In the genomic region with DNA sequence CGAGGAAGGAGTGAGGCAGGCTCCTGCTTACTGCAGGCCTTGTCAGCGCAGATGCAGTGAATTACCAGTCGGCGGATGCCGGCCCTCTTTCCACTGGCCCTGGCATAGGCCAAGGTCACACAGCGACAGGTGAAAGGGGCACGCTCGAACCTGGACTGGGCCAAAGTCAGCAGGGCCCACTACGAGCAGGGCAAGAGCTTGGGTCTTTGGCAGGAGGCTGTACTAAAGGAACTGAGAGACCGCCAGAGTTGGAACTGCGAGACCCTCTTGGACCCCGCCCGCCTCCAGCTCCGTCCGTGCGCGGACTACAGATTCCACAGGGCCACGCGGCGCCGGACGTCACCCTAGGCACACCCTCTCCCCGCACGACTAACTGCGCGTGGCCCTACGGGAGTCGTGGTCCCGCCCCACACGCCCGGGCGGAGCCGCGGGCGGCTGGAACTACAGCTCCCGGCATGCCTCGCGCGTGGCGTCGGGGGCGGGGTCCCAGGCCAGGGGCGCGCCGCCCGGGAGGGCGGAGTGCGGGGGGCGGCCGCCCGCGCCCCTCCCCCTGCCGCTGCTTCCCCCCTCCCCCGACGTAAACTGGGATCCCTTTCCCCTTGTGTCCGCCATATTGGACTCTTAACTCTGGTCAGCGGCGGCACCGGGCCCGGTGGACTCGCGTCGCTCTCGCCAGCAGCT, we compare ENCODE assay signal across 8 mouse cellular contexts. TPM values are rescaled to one million over a fixed set of nuclear protein-coding genes. Genes with fewer than 3 reads are reported as not detected.
DNase-seq lines count a peak whose midpoint lies in the region; ATAC-seq lines count a peak whose summit lies in the region.

A gene (plus strand): TSS at position 593 of the 681 bp plus-strand sequence.

- peak; percentile 99 for DNase-seq in B cell, adult 2 months
- DNase-seq in brain, adult 2 months (ENCODE audit: low read depth, low spot score), result peak; percentile 99
- DNase-seq in heart, embryonic 10.5 days (ENCODE audit: low spot score), result peak; percentile 98
- peak; percentile 97 for DNase-seq in liver
- DNase-seq in spleen, postnatal 4 days (ENCODE audit: low spot score in 2 of 2), result peak; percentile 97 to 98

- peak; percentile 98 for ATAC-seq in erythroblast, adult 5-6 weeks (replicated peaks; ENCODE audit: low FRiP score, poor library complexity, severe bottlenecking)
- ATAC-seq in kidney, embryonic 15.5 days (replicated peaks; ENCODE audit: low FRiP score), result peak; percentile 100
- ATAC-seq in monocyte, adult 5-6 weeks (replicated peaks; ENCODE audit: insufficient number of reproducible peaks, low FRiP score, low TSS enrichment, poor library complexity, severe bottlenecking), result peak; percentile 93

- under 1% methylated on average over 59 of the region's 64 CpGs for WGBS in heart, embryonic 10.5 days
- WGBS in kidney, embryonic 15.5 days, result 1% methylated on average over 57 of the region's 64 CpGs

- H3K4me2 ChIP-seq in kidney, embryonic 15.5 days, result peak within 1 kb of the TSS; percentile 70

- peak within 1 kb of the TSS; percentile 95 for H3K27ac ChIP-seq in heart, embryonic 10.5 days
- peak within 1 kb of the TSS; percentile 86 for H3K27ac ChIP-seq in kidney, embryonic 15.5 days

- H3K4me1 ChIP-seq in heart, embryonic 10.5 days, result peaks cover 13% of the 10 kb centered on the region
- H3K4me1 ChIP-seq in kidney, embryonic 15.5 days, result peaks cover 22% of the 10 kb centered on the region

- peak within 1 kb of the TSS; percentile 94 for H3K9ac ChIP-seq in kidney, embryonic 15.5 days

- H3K27me3 ChIP-seq in heart, embryonic 10.5 days (ENCODE audit: insufficient read depth, poor library complexity, severe bottlenecking), result no peaks in the 10 kb centered on the region
- H3K27me3 ChIP-seq in kidney, embryonic 15.5 days, result no peaks in the 10 kb centered on the region

- H3K4me3 ChIP-seq in heart, embryonic 10.5 days, result peak within 1 kb of the TSS; percentile 87
- H3K4me3 ChIP-seq in kidney, embryonic 15.5 days (replicated peaks), result peak within 1 kb of the TSS; percentile 93

- no peaks in the 10 kb centered on the region for H3K9me3 ChIP-seq in heart, embryonic 10.5 days
- H3K9me3 ChIP-seq in kidney, embryonic 15.5 days (replicated peaks), result no peaks in the 10 kb centered on the region

- H3K36me3 ChIP-seq in heart, embryonic 10.5 days, result peaks cover 10% of the 10 kb centered on the region
- H3K36me3 ChIP-seq in kidney, embryonic 15.5 days, result peaks cover 11% of the 10 kb centered on the region

RNA-seq across cellular contexts. Expression of the gene that starts here (rescaled TPM):
- total RNA-seq in erythroblast, adult 5-6 weeks (2015; ENCODE audit: low replicate concordance), result 18.0 and 18.1 TPM in 2 replicates
- 12.5 and 16.9 TPM in 2 replicates for total RNA-seq in erythroblast, adult 5-6 weeks (2017; ENCODE audit: low replicate concordance)
- polyA plus RNA-seq in heart, embryonic 10.5 days (2016; fragmentation: Nextera tagmentation; extraction: Ambion mirVana), result 7.6 and 11.4 TPM in 2 replicates
- polyA plus RNA-seq in kidney, embryonic 15.5 days (2015; fragmentation: Nextera tagmentation; extraction: Ambion mirVana), result 10.6 and 13.0 TPM in 2 replicates
- 28.6 to 65.7 TPM (median 40.7 TPM) in 3 replicates for total RNA-seq in monocyte, adult 5-6 weeks (2017)

Comparison
In these comparisons a context has a peak if more than half of its experiments do, and no peak if none do; other contexts are left out.
1. Peak in every context shown above with its lines: DNase-seq, ATAC-seq, H3K4me3 ChIP-seq and H3K27ac ChIP-seq.